Mouse (Mus musculus) ES-E14 (cell line): ENCODE data around the gene Gm44596. TPM values are rescaled to one million over a fixed set of nuclear protein-coding genes. Genes with fewer than 3 reads are reported as not detected.

Experiments
- DNase-seq: peaks from one replicate; pipeline ENCODE4 v3.0.0-alpha.2; 2013; ENCODE audit warnings: low read depth, low spot score
- H3K27ac ChIP-seq: 2 replicates; pipeline ENCODE4 v1.5.1; 2012; ENCODE audit warnings: low read depth, mild to moderate bottlenecking, low read length, moderate library complexity, mixed read lengths; ENCODE audit not compliant: poor library complexity, insufficient read depth, severe bottlenecking
- H3K36me3 ChIP-seq: 2 replicates; pipeline ENCODE4 v1.6.1; 2012; ENCODE audit warnings: mild to moderate bottlenecking, low read length, moderate library complexity, mixed read lengths; ENCODE audit not compliant: control insufficient read depth, poor library complexity, insufficient read depth, severe bottlenecking
- H3K4me1 ChIP-seq, 2 experiments: fragments of 150-350 bp in 1 of 2; sonication (generic) in 1 of 2; 2 replicates each; pipeline ENCODE4 v1.6.1; 2012; ENCODE audit warnings: low read length in 2 of 2, mild to moderate bottlenecking in 1 of 2, mixed read lengths in 1 of 2; ENCODE audit not compliant: control insufficient read depth in 2 of 2, insufficient read depth in 2 of 2, poor library complexity in 1 of 2
- H3K4me3 ChIP-seq, 2 experiments: fragments of 150-350 bp in 1 of 2; sonication (generic) in 1 of 2; 2 replicates each; pipeline ENCODE4 v1.5.1; 2012; ENCODE audit warnings: low read length in 2 of 2, low read depth in 1 of 2, mild to moderate bottlenecking in 1 of 2, mixed read lengths in 1 of 2; ENCODE audit not compliant: insufficient read depth in 1 of 2, poor library complexity in 1 of 2, severe bottlenecking in 1 of 2
- H3K9ac ChIP-seq: 2 replicates; pipeline ENCODE4 v1.6.1; 2012; ENCODE audit warnings: low read depth, mild to moderate bottlenecking, low read length, mixed read lengths; ENCODE audit not compliant: poor library complexity, insufficient read depth, severe bottlenecking
- H3K9me3 ChIP-seq: fragments of 150-350 bp; sonication (generic); 2 replicates; pipeline ENCODE4 v1.6.1; 2012; ENCODE audit warnings: low read depth, mild to moderate bottlenecking, low read length; ENCODE audit not compliant: control insufficient read depth, insufficient read depth
- CHD2 ChIP-seq: IDR thresholded peaks from 2 replicates; pipeline ENCODE4 v1.6.1; 2014; ENCODE audit warnings: mild to moderate bottlenecking, low read depth, low read length, inconsistent platforms
- HCFC1 ChIP-seq: IDR thresholded peaks from 2 replicates; pipeline ENCODE4 v1.6.1; 2012; ENCODE audit warnings: low read length, inconsistent platforms, borderline replicate concordance; ENCODE audit not compliant: insufficient read depth
- MAFK ChIP-seq: IDR thresholded peaks from 2 replicates; pipeline ENCODE4 v1.6.1; 2014; ENCODE audit warnings: mild to moderate bottlenecking, low read depth, low read length, inconsistent platforms; ENCODE audit not compliant: insufficient read depth
- ZC3H11A ChIP-seq: IDR thresholded peaks from 2 replicates; pipeline ENCODE4 v1.6.1; 2012; ENCODE audit warnings: low read depth, mild to moderate bottlenecking, inconsistent platforms, low read length, borderline replicate concordance
- ZNF384 ChIP-seq: IDR thresholded peaks from 2 replicates; pipeline ENCODE4 v1.6.1; 2012; ENCODE audit warnings: low read depth, low read length, inconsistent platforms
- in situ Hi-C, 2 experiments: fragments of 600-800 bp; cut with MboI; formaldehyde crosslinking; loops; one replicate each; pipeline ENCODE4 v1.15.1; 2025; ENCODE audit warnings: low sequenced_read_pairs in 2 of 2, inconsistent platforms in 1 of 2; ENCODE audit not compliant: unreplicated experiment in 2 of 2
- total RNA-seq: library from RNA; depleted of rRNA; stranded (reverse); fragments of 300-350 nt; gene quantifications from 2 replicates; pipeline ENCODE4 v1.2.3, GENCODE M21; 2012

Gm44596 gene
- total RNA-seq, 1 experiment, result not detected

GRCm38 (mm10) chr6:128421480-128421879 is 46.2 kb downstream of the Gm44596 start:
- Histone ChIP-seq H3K27ac (no peak overlapping the region; the same call in 1 of the 2 replicates), H3K4me1 (peaks cover 3 to 4% of the 10 kb centered on the region in 2 experiments; a peak in 1 of 4 replicates), H3K4me3 (no peak overlapping the region), H3K36me3 (peaks cover 3% of the 10 kb centered on the region; the same call in 1 of the 2 replicates), H3K9ac (no peak overlapping the region), H3K9me3 (no peaks in the 10 kb centered on the region)
- DNase-seq, result no peak
- TF ChIP-seq CHD2 (no peak), MAFK (no peak), ZC3H11A (no peak), ZNF384 (no peak), HCFC1 (no peak)
- in situ Hi-C loops, result no loop called here

- peak overlapping the region; percentile 97 for H3K9ac ChIP-seq
- TF ChIP-seq ZNF384 (no peak), HCFC1 (no peak), MAFK (no peak), CHD2 (no peak), ZC3H11A (no peak)
These were observed 48.4 kb downstream of the Gm44596 start for GRCm38 (mm10) chr6:128423496-128424268.

GRCm38 (mm10) chr6:128424269-128425019 is 49.1 kb downstream of the Gm44596 start, which contains the start of gene Itfg2:
Gene Itfg2 (minus strand): TSS chr6:128424931.
- peak within 1 kb of the TSS; percentile 82 to 88 for H3K4me3 ChIP-seq
- peaks cover 3 to 4% of the 10 kb centered on the region in 2 experiments; a peak in 1 of 4 replicates for H3K4me1 ChIP-seq
- H3K9me3 ChIP-seq, result no peaks in the 10 kb centered on the region
- TF ChIP-seq CHD2 (no peak), HCFC1 (peak; percentile 66; the same call in 1 of the 2 replicates), ZNF384 (no peak), MAFK (peak; percentile 67; the same call in 1 of the 2 replicates)
- peak; percentile 92 for DNase-seq
- H3K9ac ChIP-seq, result peak within 1 kb of the TSS; percentile 97
- peaks cover 4% of the 10 kb centered on the region for H3K36me3 ChIP-seq
- in situ Hi-C loops, result no loop called here
- H3K27ac ChIP-seq, result peak within 1 kb of the TSS; percentile 97

More at GRCm38 (mm10) chr6:128423496-128424268, 48.4 kb downstream of the Gm44596 start:
- Histone ChIP-seq H3K4me1 (peaks cover 3 to 4% of the 10 kb centered on the region in 2 experiments; a peak in 1 of 4 replicates), H3K4me3 (peak overlapping the region; percentile 82 to 88), H3K9me3 (no peaks in the 10 kb centered on the region), H3K27ac (peak overlapping the region; percentile 51; the same call in 1 of the 2 replicates), H3K36me3 (peaks cover 3% of the 10 kb centered on the region; the same call in 1 of the 2 replicates)
- no peak for DNase-seq
- in situ Hi-C loops, result no loop called here

- in situ Hi-C loops, result no loop called here
- TF ChIP-seq CHD2, result no peak
- no peak for TF ChIP-seq ZC3H11A
- TF ChIP-seq MAFK, result no peak
- no peak for TF ChIP-seq HCFC1
- peak overlapping the region; percentile 74 for H3K27ac ChIP-seq
These were observed 49.7 kb downstream of the Gm44596 start for GRCm38 (mm10) chr6:128425046-128425445.

More at GRCm38 (mm10) chr6:128425046-128425445, 49.7 kb downstream of the Gm44596 start:
- peaks cover 10% of the 10 kb centered on the region for H3K36me3 ChIP-seq
- peaks cover 4 to 6% of the 10 kb centered on the region in 2 experiments; a peak in 2 of 4 replicates for H3K4me1 ChIP-seq
- peak overlapping the region; percentile 55; the same call in 1 of the 2 replicates for H3K9ac ChIP-seq
- H3K9me3 ChIP-seq, result no peaks in the 10 kb centered on the region
- DNase-seq, result no peak
- H3K4me3 ChIP-seq, result peak overlapping the region in 1 of 2 experiments; percentile 88; a peak in 2 of 4 replicates
